Mouse (Mus musculus): ENCODE results near the gene Golga1. TPM values are rescaled to one million over a fixed set of nuclear protein-coding genes. Genes with fewer than 3 reads are reported as not detected.

The Golga1 gene
- total and polyA plus RNA-seq, 2 experiments from 2014 or later: 23.9 to 36.2 TPM

DNA sequence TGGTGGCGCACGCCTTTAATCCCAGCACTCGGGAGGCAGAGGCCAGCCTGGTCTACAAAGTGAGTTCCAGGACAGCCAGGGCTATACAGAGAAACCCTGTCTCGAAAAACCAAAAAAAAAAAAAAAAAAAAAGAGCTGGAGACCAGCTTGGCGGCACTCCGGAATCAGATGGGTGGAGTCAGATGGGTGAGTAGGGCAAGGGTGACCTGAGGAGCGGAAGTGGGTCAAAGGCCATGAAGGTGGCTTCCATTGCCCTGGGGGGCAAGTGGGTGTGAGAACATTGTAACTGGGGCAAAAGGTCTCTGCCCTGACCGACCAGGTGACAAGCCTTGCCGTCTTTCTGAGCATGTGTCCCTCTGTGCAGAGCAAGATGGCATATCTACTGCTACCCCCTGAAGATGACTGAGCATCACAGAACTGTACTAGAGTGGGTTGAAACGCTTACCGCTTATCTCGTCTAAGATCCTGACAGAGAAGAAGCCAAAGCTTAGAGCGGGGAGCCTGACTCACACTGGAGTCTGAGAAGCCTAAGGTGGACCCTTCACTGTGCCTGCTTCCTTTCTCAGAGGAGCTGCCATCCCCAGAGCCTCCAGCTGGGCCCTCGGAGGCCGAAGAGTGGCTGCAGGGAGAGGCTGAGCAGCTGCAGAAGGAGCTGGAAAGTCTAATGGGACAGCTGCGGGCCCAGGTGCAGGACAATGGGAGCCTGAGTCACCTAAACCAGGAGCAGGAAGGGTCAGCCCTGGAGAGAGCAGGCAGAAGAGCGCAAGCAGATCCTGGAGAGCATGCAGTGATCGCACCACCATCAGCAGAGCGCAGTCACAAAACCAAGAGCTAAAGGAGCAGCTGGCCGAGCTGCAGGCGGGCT lies 89.2 kb downstream of the Golga1 start:
- WGBS: 85% methylated on average over 21 of the region's 21 CpGs
- H3K36me3 ChIP-seq (ENCODE audit: insufficient read depth): no peaks in the 10 kb centered on the region
- H3K4me1 ChIP-seq (ENCODE audit: insufficient read depth): no peaks in the 10 kb centered on the region
- no peak for TF ChIP-seq CTCF (IDR thresholded peaks at IDR 0.05; ENCODE audit: low read depth)
- ATAC-seq (no peak), DNase-seq (no peak)
- no peak overlapping the region for H3K27ac ChIP-seq (ENCODE audit: low read depth, low read length)
- no peaks in the 10 kb centered on the region for H3K27me3 ChIP-seq (ENCODE audit: insufficient read depth, low read length)
- H3K9me3 ChIP-seq (ENCODE audit: low read length): no peaks in the 10 kb centered on the region
- H3K4me3 ChIP-seq (ENCODE audit: low read depth, low read length): no peak overlapping the region
- H3K9ac ChIP-seq: no peak overlapping the region
- H3K4me2 ChIP-seq (ENCODE audit: low read depth): no peak overlapping the region

DNA sequence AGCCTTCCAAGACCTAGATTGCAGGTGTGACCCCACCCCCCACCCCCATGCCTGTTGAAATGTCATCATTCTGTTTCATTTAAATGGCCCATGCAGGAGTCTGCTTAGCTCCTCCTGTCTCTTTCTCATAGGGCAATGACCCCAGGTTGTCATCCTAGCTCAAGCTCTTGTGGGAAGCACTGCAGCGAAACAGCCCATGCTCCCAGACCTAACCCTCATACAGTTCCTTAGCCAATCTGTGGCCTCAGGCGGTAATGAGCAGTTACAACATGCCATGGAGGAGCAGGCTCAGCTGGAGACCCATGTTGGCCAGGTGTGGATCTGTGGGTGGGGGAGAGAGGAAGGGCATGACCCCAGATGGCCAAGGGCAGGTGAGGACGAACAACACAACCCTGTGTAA lies 90.2 kb downstream of the Golga1 start:
- no peaks in the 10 kb centered on the region for H3K9me3 ChIP-seq (ENCODE audit: low read length)
- TF ChIP-seq CTCF (IDR thresholded peaks at IDR 0.05; ENCODE audit: low read depth): no peak
- WGBS: 94% methylated on average over 3 of the region's 3 CpGs
- ATAC-seq (no peak), DNase-seq (no peak)
- H3K27me3 ChIP-seq (ENCODE audit: insufficient read depth, low read length): no peaks in the 10 kb centered on the region
- H3K36me3 ChIP-seq (ENCODE audit: insufficient read depth): no peaks in the 10 kb centered on the region
- no peak overlapping the region for H3K4me3 ChIP-seq (ENCODE audit: low read depth, low read length)
- no peak overlapping the region for H3K9ac ChIP-seq
- no peak overlapping the region for H3K4me2 ChIP-seq (ENCODE audit: low read depth)
- no peaks in the 10 kb centered on the region for H3K4me1 ChIP-seq (ENCODE audit: insufficient read depth)
- H3K27ac ChIP-seq (ENCODE audit: low read depth, low read length): no peak overlapping the region

DNA sequence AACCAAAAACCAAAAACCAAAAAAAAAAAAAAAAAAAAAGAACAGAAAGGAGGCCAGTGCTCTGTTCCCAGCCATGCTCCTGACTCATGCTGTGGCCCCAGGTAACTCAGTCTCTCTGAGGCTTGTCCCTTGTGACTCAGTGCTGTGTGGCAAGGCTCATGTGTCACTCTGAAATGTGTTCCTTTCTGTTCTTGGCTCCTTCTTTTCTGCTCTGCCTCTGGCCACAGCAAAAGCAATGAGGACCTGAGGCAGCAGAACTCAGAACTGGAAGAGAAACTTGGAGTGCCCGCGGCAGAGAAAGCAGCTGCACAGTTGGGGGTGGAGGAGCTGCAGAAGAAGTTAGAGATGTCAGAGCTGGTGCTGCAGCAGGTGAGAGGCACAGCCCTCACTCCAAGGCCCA lies 91.2 kb downstream of the Golga1 start:
- Histone ChIP-seq H3K4me3 (ENCODE audit: low read depth, low read length) (no peak overlapping the region), H3K27me3 (ENCODE audit: insufficient read depth, low read length) (no peaks in the 10 kb centered on the region), H3K36me3 (ENCODE audit: insufficient read depth) (no peaks in the 10 kb centered on the region), H3K27ac (ENCODE audit: low read depth, low read length) (no peak overlapping the region), H3K9me3 (ENCODE audit: low read length) (no peaks in the 10 kb centered on the region), H3K4me1 (ENCODE audit: insufficient read depth) (no peaks in the 10 kb centered on the region), H3K4me2 (ENCODE audit: low read depth) (no peak overlapping the region), H3K9ac (no peak overlapping the region)
- ATAC-seq: no peak
- no peak for TF ChIP-seq CTCF (IDR thresholded peaks at IDR 0.05; ENCODE audit: low read depth)
- no peak for DNase-seq
- 63% methylated on average over 2 of the region's 2 CpGs for WGBS

DNA sequence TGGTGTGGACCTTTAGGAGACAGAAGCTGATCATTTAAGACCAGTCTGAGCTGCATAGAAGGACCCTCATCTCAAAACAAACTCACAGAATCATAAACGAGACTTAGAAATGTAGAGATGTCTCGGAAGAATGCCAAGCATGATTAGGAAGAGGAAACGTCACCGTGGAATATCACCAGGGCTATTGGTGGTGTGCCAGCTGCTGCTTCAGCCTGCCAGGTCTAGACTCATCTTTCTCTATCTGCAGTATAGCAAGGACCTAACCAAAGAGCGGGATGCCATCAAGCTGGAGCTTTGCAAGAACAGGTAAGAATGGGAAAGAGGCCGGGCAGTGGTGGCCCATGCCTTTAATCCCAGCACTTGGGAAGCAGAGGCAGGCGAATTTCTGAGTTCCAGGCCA lies 91.6 kb downstream of the Golga1 start:
- no peak overlapping the region for H3K9ac ChIP-seq
- no peaks in the 10 kb centered on the region for H3K36me3 ChIP-seq (ENCODE audit: insufficient read depth)
- H3K4me2 ChIP-seq (ENCODE audit: low read depth): no peak overlapping the region
- WGBS: 70% methylated on average over 7 of the region's 7 CpGs
- no peaks in the 10 kb centered on the region for H3K4me1 ChIP-seq (ENCODE audit: insufficient read depth)
- H3K9me3 ChIP-seq (ENCODE audit: low read length): no peaks in the 10 kb centered on the region
- no peaks in the 10 kb centered on the region for H3K27me3 ChIP-seq (ENCODE audit: insufficient read depth, low read length)
- TF ChIP-seq CTCF (IDR thresholded peaks at IDR 0.05; ENCODE audit: low read depth): no peak
- no peak overlapping the region for H3K4me3 ChIP-seq (ENCODE audit: low read depth, low read length)
- DNase-seq (peak; percentile 37), ATAC-seq (no peak)
- H3K27ac ChIP-seq (ENCODE audit: low read depth, low read length): no peak overlapping the region

DNA sequence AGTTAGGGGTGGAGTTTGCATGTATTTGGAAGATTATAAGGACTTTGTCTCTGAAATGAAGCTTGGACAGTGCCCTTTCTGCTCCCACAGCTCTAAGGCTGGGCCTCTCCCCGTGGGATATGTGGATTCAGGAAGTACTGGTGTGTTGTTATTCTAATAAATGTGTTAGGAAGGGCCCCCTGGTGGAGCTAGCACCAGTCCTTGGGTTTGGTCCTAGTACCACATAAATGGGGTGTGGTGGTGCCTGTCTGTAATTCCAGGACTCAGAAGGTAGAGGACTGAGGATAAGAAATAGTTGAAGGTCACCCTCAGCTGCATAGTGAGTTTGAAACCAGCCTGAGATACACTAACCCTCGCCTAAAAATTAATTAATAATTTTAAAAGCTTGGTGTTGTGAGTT lies 92.1 kb downstream of the Golga1 start:
- ATAC-seq: no peak
- Histone ChIP-seq H3K4me1 (ENCODE audit: insufficient read depth) (no peaks in the 10 kb centered on the region), H3K9me3 (ENCODE audit: low read length) (no peaks in the 10 kb centered on the region), H3K4me3 (ENCODE audit: low read depth, low read length) (no peak overlapping the region), H3K4me2 (ENCODE audit: low read depth) (no peak overlapping the region), H3K27ac (ENCODE audit: low read depth, low read length) (no peak overlapping the region), H3K27me3 (ENCODE audit: insufficient read depth, low read length) (no peaks in the 10 kb centered on the region), H3K36me3 (ENCODE audit: insufficient read depth) (no peaks in the 10 kb centered on the region), H3K9ac (no peak overlapping the region)
- no peak for DNase-seq
- TF ChIP-seq CTCF (IDR thresholded peaks at IDR 0.05; ENCODE audit: low read depth): no peak
- 47% methylated on average over 2 of the region's 2 CpGs for WGBS

DNA sequence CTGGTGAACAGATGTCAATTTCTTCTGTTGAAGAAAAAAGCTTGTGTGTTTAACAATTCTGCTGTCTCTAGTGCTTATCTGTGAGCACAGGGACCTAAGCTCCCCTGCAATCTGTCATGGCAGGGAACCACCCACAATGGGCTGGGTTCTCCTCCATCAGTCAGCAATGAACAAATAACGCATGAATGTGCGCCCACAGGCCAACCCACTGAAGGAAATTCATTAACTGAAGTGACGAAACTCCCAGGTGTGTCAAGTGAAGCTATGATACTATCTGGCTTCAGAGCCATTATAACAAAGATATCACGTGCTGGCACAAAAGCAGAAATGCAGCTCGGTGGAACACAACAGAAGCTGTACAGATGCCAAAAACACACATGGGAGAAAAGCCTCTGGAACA lies 95.3 kb downstream of the Golga1 start:
- Histone ChIP-seq H3K27me3 (ENCODE audit: insufficient read depth, low read length) (no peaks in the 10 kb centered on the region), H3K27ac (ENCODE audit: low read depth, low read length) (no peak overlapping the region), H3K4me3 (ENCODE audit: low read depth, low read length) (no peak overlapping the region), H3K36me3 (ENCODE audit: insufficient read depth) (no peaks in the 10 kb centered on the region), H3K9ac (no peak overlapping the region), H3K4me2 (ENCODE audit: low read depth) (no peak overlapping the region), H3K9me3 (ENCODE audit: low read length) (no peaks in the 10 kb centered on the region), H3K4me1 (ENCODE audit: insufficient read depth) (no peaks in the 10 kb centered on the region)
- TF ChIP-seq CTCF (IDR thresholded peaks at IDR 0.05; ENCODE audit: low read depth): no peak
- DNase-seq (no peak), ATAC-seq (no peak)
- 80% methylated on average over 5 of the region's 5 CpGs for WGBS

DNA sequence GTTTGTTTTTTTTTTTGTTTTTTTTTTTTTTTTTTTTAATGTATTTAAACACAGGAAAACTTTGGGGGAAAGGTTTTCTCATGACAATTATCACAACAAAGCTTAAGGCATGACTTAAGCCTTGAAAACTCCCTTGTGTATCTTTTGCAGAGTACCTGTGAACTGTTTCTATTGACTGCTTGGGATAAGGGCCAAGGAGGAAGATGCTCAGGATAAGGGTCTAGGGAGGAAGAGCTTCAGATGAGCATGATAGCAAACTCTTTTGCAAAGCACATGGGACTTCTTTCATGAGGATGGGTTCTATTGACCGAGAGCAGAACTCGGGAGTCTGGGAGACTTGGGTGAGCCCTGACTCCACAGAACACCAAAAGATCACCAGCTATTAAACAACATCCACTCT lies 95.7 kb downstream of the Golga1 start:
- 92% methylated on average over 2 of the region's 2 CpGs for WGBS
- Histone ChIP-seq H3K9ac (no peak overlapping the region), H3K27me3 (ENCODE audit: insufficient read depth, low read length) (no peaks in the 10 kb centered on the region), H3K4me3 (ENCODE audit: low read depth, low read length) (no peak overlapping the region), H3K4me2 (ENCODE audit: low read depth) (no peak overlapping the region), H3K27ac (ENCODE audit: low read depth, low read length) (no peak overlapping the region), H3K36me3 (ENCODE audit: insufficient read depth) (no peaks in the 10 kb centered on the region), H3K4me1 (ENCODE audit: insufficient read depth) (no peaks in the 10 kb centered on the region), H3K9me3 (ENCODE audit: low read length) (no peaks in the 10 kb centered on the region)
- ATAC-seq: no peak
- TF ChIP-seq CTCF (IDR thresholded peaks at IDR 0.05; ENCODE audit: low read depth): no peak
- no peak for DNase-seq

Other genes starting within 250 kb of the Golga1 start
- gene Nr6a1, start 137.9 kb downstream of the Golga1 start, total RNA-seq (2014; rRNA removed): 2.1 and 4.6 TPM in 2 replicates
- 0.48 and 0.62 TPM in 2 replicates for gene Nr6a1, start 137.9 kb downstream of the Golga1 start, polyA plus RNA-seq (2015; fragmentation: Nextera tagmentation; extraction: Ambion mirVana)
- 6.6 and 11.6 TPM in 2 replicates for gene Olfml2a, start 133.6 kb downstream of the Golga1 start, total RNA-seq (2014; rRNA removed)
- 2.8 and 3.2 TPM in 2 replicates for gene Olfml2a, start 133.6 kb downstream of the Golga1 start, polyA plus RNA-seq (2015; fragmentation: Nextera tagmentation; extraction: Ambion mirVana)
- 0.43 and 1.4 TPM in 2 replicates for gene Wdr38, start 68.1 kb downstream of the Golga1 start, total RNA-seq (2014; rRNA removed)
- 0.38 and 0.64 TPM in 2 replicates for gene Wdr38, start 68.1 kb downstream of the Golga1 start, polyA plus RNA-seq (2015; fragmentation: Nextera tagmentation; extraction: Ambion mirVana)
- 80.0 and 92.4 TPM in 2 replicates for gene Arpc5l, start 60.2 kb downstream of the Golga1 start, total RNA-seq (2014; rRNA removed)
- gene Arpc5l, start 60.2 kb downstream of the Golga1 start, polyA plus RNA-seq (2015; fragmentation: Nextera tagmentation; extraction: Ambion mirVana): 167 and 170 TPM in 2 replicates
- gene Rpl35, start 59.9 kb downstream of the Golga1 start, total RNA-seq (2014; rRNA removed): 128 and 358 TPM in 2 replicates
- 660 and 891 TPM in 2 replicates for gene Rpl35, start 59.9 kb downstream of the Golga1 start, polyA plus RNA-seq (2015; fragmentation: Nextera tagmentation; extraction: Ambion mirVana)
- gene Scai, start 125.2 kb upstream of the Golga1 start, total RNA-seq (2014; rRNA removed): 61.3 and 68.6 TPM in 2 replicates
- 8.6 and 11.6 TPM in 2 replicates for gene Scai, start 125.2 kb upstream of the Golga1 start, polyA plus RNA-seq (2015; fragmentation: Nextera tagmentation; extraction: Ambion mirVana)
- 47.6 and 57.2 TPM in 2 replicates for gene Ppp6c, start 160.9 kb upstream of the Golga1 start, total RNA-seq (2014; rRNA removed)
- 51.1 and 54.5 TPM in 2 replicates for gene Ppp6c, start 160.9 kb upstream of the Golga1 start, polyA plus RNA-seq (2015; fragmentation: Nextera tagmentation; extraction: Ambion mirVana)

Measured in forebrain, postnatal 0 days (tissue).